ENCODE assay signal across 17 mouse cellular contexts in genomic region chr5:62147399-62147798, GRCm38 (mm10).
"Had no signal": no experiment of that assay in that cellular context is flagged by ENCODE, and none has a peak within 500 bp of the region (broad histone marks: within the 10 kb centered on the region; RNA-seq: fewer than 3 reads in every experiment).

No protein-coding gene starts in this region.

- H3K27ac ChIP-seq: liver, embryonic 15.5 days; lung, embryonic 15.5 days; macrophage; midbrain, embryonic 15.5 days; neural tube, embryonic 12.5 days; stomach, embryonic 15.5 days; stomach, postnatal 0 days had no signal

- H3K9ac ChIP-seq: liver, embryonic 15.5 days; liver, postnatal 0 days; lung, embryonic 15.5 days; midbrain, embryonic 15.5 days; neural tube, embryonic 12.5 days; stomach, embryonic 15.5 days had no signal

- H3K4me3 ChIP-seq: liver, embryonic 15.5 days; lung, embryonic 15.5 days; megakaryocyte, embryonic 14.5 days; midbrain, embryonic 15.5 days; neural tube, embryonic 12.5 days; stomach, embryonic 15.5 days had no signal

- ATAC-seq: liver, postnatal 0 days; lung, postnatal 0 days; midbrain, embryonic 15.5 days had no signal

- DNase-seq: liver, postnatal 0 days; lung, adult 2 months; lung, postnatal 14 days; lung, postnatal 36 days; right cerebral cortex, postnatal 14 days; thymus, adult 2 months; thymus, postnatal 25 days; thymus, postnatal 4 days had no signal

- H3K4me1 ChIP-seq: liver, embryonic 15.5 days; lung, embryonic 15.5 days; megakaryocyte, embryonic 14.5 days; midbrain, embryonic 15.5 days; neural tube, embryonic 12.5 days; stomach, embryonic 15.5 days had no signal

- H3K36me3 ChIP-seq: liver, embryonic 15.5 days; lung, embryonic 15.5 days; midbrain, embryonic 15.5 days; neural tube, embryonic 12.5 days; stomach, embryonic 15.5 days had no signal

- H3K9me3 ChIP-seq: liver, embryonic 15.5 days; lung, embryonic 15.5 days; midbrain, embryonic 15.5 days; neural tube, embryonic 12.5 days; stomach, embryonic 15.5 days had no signal

- H3K4me2 ChIP-seq: liver, embryonic 15.5 days; lung, embryonic 15.5 days; midbrain, embryonic 15.5 days; neural tube, embryonic 12.5 days; stomach, embryonic 15.5 days had no signal

- H3K27me3 ChIP-seq: liver, embryonic 15.5 days; lung, embryonic 15.5 days; megakaryocyte, embryonic 14.5 days; midbrain, embryonic 15.5 days; neural tube, embryonic 12.5 days; stomach, embryonic 15.5 days had no signal
